Mouse (Mus musculus) hindbrain, embryonic 11.5 days (tissue): Measurements from ENCODE around the gene Cep68. TPM values are rescaled to one million over a fixed set of nuclear protein-coding genes. Genes with fewer than 3 reads are reported as not detected.

ENCODE experiments used
- ATAC-seq: fragments of 200-750 bp; cut with Nextera tagmentation; 2 replicates; pipeline ENCODE4 v1.8.0; 2017; ENCODE audit warnings: mild to moderate bottlenecking, moderate TSS enrichment, moderate library complexity; ENCODE audit not compliant: low FRiP score
- DNase-seq: peaks from one replicate; pipeline ENCODE4 v3.0.0-alpha.2; 2015; ENCODE audit warnings: low spot score
- H3K27ac ChIP-seq: fragments of 300-500 bp; sonication (generic); 2 replicates; pipeline ENCODE4 v1.5.1; 2014; ENCODE audit warnings: mild to moderate bottlenecking, low read depth, low read length
- H3K27me3 ChIP-seq: fragments of 300-500 bp; sonication (generic); 2 replicates; pipeline ENCODE4 v1.6.1; 2014; ENCODE audit warnings: mild to moderate bottlenecking, low read length, moderate library complexity, mixed read lengths; ENCODE audit not compliant: control insufficient read depth, insufficient read depth
- H3K36me3 ChIP-seq: fragments of 300-500 bp; sonication (generic); 2 replicates; pipeline ENCODE4 v1.6.1; 2014; ENCODE audit warnings: mild to moderate bottlenecking, low read length, moderate library complexity, mixed read lengths; ENCODE audit not compliant: control insufficient read depth, insufficient read depth
- H3K4me1 ChIP-seq: fragments of 300-500 bp; sonication (generic); replicated peaks from 2 replicates; pipeline ENCODE4 v1.6.1; 2014; ENCODE audit warnings: low read length, mixed read lengths; ENCODE audit not compliant: control insufficient read depth, insufficient read depth
- H3K4me2 ChIP-seq: fragments of 300-500 bp; sonication (generic); replicated peaks from 2 replicates; pipeline ENCODE4 v1.6.1; 2014; ENCODE audit warnings: mild to moderate bottlenecking, low read depth, low read length
- H3K4me3 ChIP-seq: fragments of 300-500 bp; sonication (generic); 2 replicates; pipeline ENCODE4 v1.5.1; 2014; ENCODE audit warnings: low read depth, low read length
- H3K9ac ChIP-seq: fragments of 300-500 bp; sonication (generic); 2 replicates; pipeline ENCODE4 v1.6.1; 2014; ENCODE audit warnings: low read depth, low read length
- H3K9me3 ChIP-seq: fragments of 300-500 bp; sonication (generic); 2 replicates; pipeline ENCODE4 v1.6.1; 2016; ENCODE audit warnings: low read length; ENCODE audit not compliant: control insufficient read depth
- WGBS: fragments of 180-500 bp; shearing (Covaris S2); extraction: QIAGEN DNeasy Blood & Tissue Kit; methylation state at CpG from one replicate; pipeline ENCODE4 v1.1.7; 2014; 5-methylcytosine and 5-hydroxymethylcytosine counted together
- polyA plus RNA-seq: library from polyadenylated mRNA; unstranded; fragments of >200 nt; fragmentation: Nextera tagmentation; extraction: Ambion mirVana; gene quantifications from 2 replicates; pipeline ENCODE4 v1.2.1, GENCODE M21; 2014

Gene Cep68
- polyA plus RNA-seq, 1 experiment from 2014 or later = 27.1 TPM

GRCm38 (mm10) chr11:20245316-20245715 lies 3.9 kb downstream of the Cep68 start:
- Histone ChIP-seq H3K4me1 (no peaks in the 10 kb centered on the region; the same call in 1 of the 2 replicates), H3K9me3 (no peaks in the 10 kb centered on the region), H3K9ac (no peak overlapping the region), H3K27me3 (no peaks in the 10 kb centered on the region), H3K4me3 (no peak overlapping the region), H3K27ac (no peak overlapping the region), H3K4me2 (no peak overlapping the region), H3K36me3 (0 out of 2 replicates have a peak, but pooled peaks cover 2% of the 10 kb centered on the region)
- 90% methylated on average over 6 of the region's 6 CpGs for WGBS
- DNase-seq = no peak
- ATAC-seq = no peak

- no peak for DNase-seq
- WGBS = 83% methylated on average over 16 of the region's 16 CpGs
- no peak for ATAC-seq
Observed at GRCm38 (mm10) chr11:20244336-20245290, 4.6 kb downstream of the Cep68 start.

GRCm38 (mm10) chr11:20243214-20243913 lies 5.9 kb downstream of the Cep68 start:
- WGBS = 46% methylated on average over 9 of the region's 9 CpGs
- H3K4me3 ChIP-seq = no peak overlapping the region

More at GRCm38 (mm10) chr11:20244336-20245290, 4.6 kb downstream of the Cep68 start:
- Histone ChIP-seq H3K36me3 (0 out of 2 replicates have a peak, but pooled peaks cover 2% of the 10 kb centered on the region), H3K4me1 (no peaks in the 10 kb centered on the region; the same call in 1 of the 2 replicates), H3K4me3 (no peak overlapping the region), H3K27me3 (no peaks in the 10 kb centered on the region), H3K9me3 (no peaks in the 10 kb centered on the region), H3K9ac (no peak overlapping the region), H3K4me2 (no peak overlapping the region), H3K27ac (no peak overlapping the region)

GRCm38 (mm10) chr11:20242366-20243056 lies 6.7 kb downstream of the Cep68 start:
- H3K9me3 ChIP-seq = no peaks in the 10 kb centered on the region
- no peak overlapping the region for H3K4me2 ChIP-seq
- no peaks in the 10 kb centered on the region for H3K27me3 ChIP-seq
- no peak for DNase-seq
- peaks cover 4% of the 10 kb centered on the region; the same call in 1 of the 2 replicates for H3K36me3 ChIP-seq
- WGBS = 89% methylated on average over 6 of the region's 6 CpGs
- H3K27ac ChIP-seq = no peak overlapping the region
- no peaks in the 10 kb centered on the region; the same call in 1 of the 2 replicates for H3K4me1 ChIP-seq
- 0 out of 2 replicates have a peak, but pooled peaks have one; percentile 10 for ATAC-seq
- no peak overlapping the region for H3K9ac ChIP-seq
- H3K4me3 ChIP-seq = no peak overlapping the region

More at GRCm38 (mm10) chr11:20243214-20243913, 5.9 kb downstream of the Cep68 start:
- no peak for DNase-seq
- Histone ChIP-seq H3K27me3 (no peaks in the 10 kb centered on the region), H3K27ac (no peak overlapping the region), H3K36me3 (peaks cover 4% of the 10 kb centered on the region; the same call in 1 of the 2 replicates), H3K9me3 (no peaks in the 10 kb centered on the region), H3K4me2 (no peak overlapping the region), H3K9ac (no peak overlapping the region), H3K4me1 (no peaks in the 10 kb centered on the region; the same call in 1 of the 2 replicates)
- no peak for ATAC-seq

- H3K27ac ChIP-seq = no peak overlapping the region
- ATAC-seq (no peak), DNase-seq (no peak)
- no peak overlapping the region for H3K9ac ChIP-seq
- no peak overlapping the region for H3K4me2 ChIP-seq
- H3K9me3 ChIP-seq = no peaks in the 10 kb centered on the region
- peaks cover 4% of the 10 kb centered on the region; the same call in 1 of the 2 replicates for H3K36me3 ChIP-seq
- H3K4me1 ChIP-seq = no peaks in the 10 kb centered on the region
- WGBS = 96% methylated on average over 7 of the region's 7 CpGs
- H3K27me3 ChIP-seq = no peaks in the 10 kb centered on the region
- H3K4me3 ChIP-seq = no peak overlapping the region
Observed at GRCm38 (mm10) chr11:20241311-20241710, 7.9 kb downstream of the Cep68 start.

- no peak overlapping the region for H3K4me2 ChIP-seq
- 82% methylated on average over 5 of the region's 5 CpGs for WGBS
- no peaks in the 10 kb centered on the region for H3K27me3 ChIP-seq
- ATAC-seq = no peak
- peaks cover 4% of the 10 kb centered on the region; the same call in 1 of the 2 replicates for H3K36me3 ChIP-seq
- no peak overlapping the region for H3K4me3 ChIP-seq
- no peak for DNase-seq
- no peak overlapping the region for H3K27ac ChIP-seq
- no peak overlapping the region for H3K9ac ChIP-seq
- no peaks in the 10 kb centered on the region for H3K4me1 ChIP-seq
- no peaks in the 10 kb centered on the region for H3K9me3 ChIP-seq
Observed at GRCm38 (mm10) chr11:20240331-20240730, 8.9 kb downstream of the Cep68 start.

GRCm38 (mm10) chr11:20239279-20239861 lies 9.9 kb downstream of the Cep68 start:
- H3K27me3 ChIP-seq = no peaks in the 10 kb centered on the region
- no peak for DNase-seq
- no peaks in the 10 kb centered on the region for H3K9me3 ChIP-seq
- 95% methylated on average over 9 of the region's 9 CpGs for WGBS
- no peaks in the 10 kb centered on the region for H3K4me1 ChIP-seq
- no peak overlapping the region for H3K27ac ChIP-seq
- no peak for ATAC-seq
- no peak overlapping the region for H3K4me3 ChIP-seq
- no peak overlapping the region for H3K9ac ChIP-seq
- peaks cover 7% of the 10 kb centered on the region; the same call in 1 of the 2 replicates for H3K36me3 ChIP-seq
- no peak overlapping the region for H3K4me2 ChIP-seq

GRCm38 (mm10) chr11:20237976-20238375 lies 11.3 kb downstream of the Cep68 start:
- Histone ChIP-seq H3K4me3 (no peak overlapping the region), H3K4me2 (no peak overlapping the region), H3K27ac (no peak overlapping the region), H3K4me1 (no peaks in the 10 kb centered on the region), H3K36me3 (peaks cover 7% of the 10 kb centered on the region; the same call in 1 of the 2 replicates), H3K27me3 (no peaks in the 10 kb centered on the region), H3K9me3 (no peaks in the 10 kb centered on the region), H3K9ac (no peak overlapping the region)
- 96% methylated on average over 3 of the region's 3 CpGs for WGBS
- ATAC-seq = no peak
- DNase-seq = no peak
